Mouse (Mus musculus) heart, postnatal 0 days (tissue): ENCODE results near the gene Ripor2.
A peak's percentile ranks its signal among the peaks of the same experiment; 100 is the strongest.

Experiments used
- CTCF ChIP-seq: IDR thresholded peaks from 2 replicates; pipeline ENCODE4 v1.5.1; 2016; ENCODE audit warnings: antibody characterized with exemption, control low read depth, low read depth
- EP300 ChIP-seq: IDR thresholded peaks from 2 replicates; pipeline ENCODE4 v1.6.1; 2016; ENCODE audit warnings: antibody characterized with exemption, low read depth

DNA sequence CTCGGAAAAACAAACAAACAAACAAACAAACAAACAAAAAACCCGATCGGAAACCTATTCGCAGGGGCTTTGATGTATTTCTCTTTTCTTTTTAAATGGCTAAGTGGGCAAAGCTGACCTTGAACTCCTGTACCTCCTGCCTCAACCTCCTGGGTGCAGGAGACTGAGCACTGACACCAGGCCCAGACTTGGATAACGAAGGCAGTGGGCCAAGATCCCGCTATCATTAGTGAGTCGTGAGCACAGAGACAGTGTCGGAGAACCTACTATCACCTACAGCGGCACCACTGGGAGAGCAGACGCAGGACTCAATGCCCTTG is 179.1 kb downstream of the Ripor2 start:
- TF ChIP-seq CTCF (0 out of 2 replicates have a peak, but pooled peaks have one; percentile 1), EP300 (no peak)
